ENCODE assay signal across 8 mouse cellular contexts in the genomic region with DNA sequence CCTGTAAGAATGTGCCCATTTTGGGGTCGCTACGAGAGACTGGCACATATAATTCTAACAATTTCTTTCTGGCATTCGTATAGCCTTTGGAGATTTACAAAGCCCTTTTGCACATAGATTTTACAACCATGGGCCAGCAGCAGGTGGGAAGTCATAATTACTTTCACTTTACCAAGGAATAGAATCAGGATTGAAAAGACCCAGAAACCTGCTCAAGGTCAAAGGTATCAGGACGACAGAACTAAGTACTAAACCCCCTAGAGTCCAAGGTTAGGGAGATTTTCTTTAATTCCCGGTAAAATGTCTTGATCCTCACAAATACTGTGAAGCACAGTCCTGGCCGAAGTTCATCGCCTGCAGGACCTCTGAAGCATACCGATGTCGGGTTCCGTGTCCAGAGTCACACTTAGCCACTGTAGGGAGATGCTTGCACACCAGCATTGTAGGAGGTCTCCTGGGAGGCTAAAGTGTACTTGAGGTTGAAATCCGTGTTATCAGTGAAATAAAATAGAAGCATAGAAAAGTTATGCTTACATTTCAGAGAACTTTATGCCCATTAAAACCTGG. TPM values are rescaled to one million over a fixed set of nuclear protein-coding genes. Genes with fewer than 3 reads are reported as not detected.
DNase-seq lines count a peak whose midpoint lies in the region; ATAC-seq lines count a peak whose summit lies in the region.

No protein-coding gene starts in this region.

- H3K27me3 ChIP-seq in erythroblast, embryonic 14.5 days (ENCODE audit: control insufficient read depth) = peaks cover 15% of the 10 kb centered on the region
- H3K27me3 ChIP-seq in embryonic facial prominence, embryonic 10.5 days (replicated peaks; ENCODE audit: low read depth, poor library complexity, severe bottlenecking) = no peaks in the 10 kb centered on the region
- no peaks in the 10 kb centered on the region for H3K27me3 ChIP-seq in hindbrain, embryonic 15.5 days
- H3K27me3 ChIP-seq in liver, embryonic 11.5 days (replicated peaks; ENCODE audit: control insufficient read depth, insufficient read depth, low read length) = peaks cover 4% of the 10 kb centered on the region
- no peaks in the 10 kb centered on the region for H3K27me3 ChIP-seq in stomach, embryonic 15.5 days (replicated peaks)

- H3K36me3 ChIP-seq in erythroblast, embryonic 14.5 days (ENCODE audit: control insufficient read depth) = no peaks in the 10 kb centered on the region
- no peaks in the 10 kb centered on the region for H3K36me3 ChIP-seq in embryonic facial prominence, embryonic 10.5 days (replicated peaks)
- no peaks in the 10 kb centered on the region for H3K36me3 ChIP-seq in hindbrain, embryonic 15.5 days
- H3K36me3 ChIP-seq in liver, embryonic 11.5 days (ENCODE audit: control insufficient read depth, insufficient read depth, low read length) = no peaks in the 10 kb centered on the region
- no peaks in the 10 kb centered on the region for H3K36me3 ChIP-seq in stomach, embryonic 15.5 days

- 44% methylated on average over 11 of the region's 11 CpGs for WGBS in embryonic facial prominence, embryonic 10.5 days
- 32% methylated on average over 11 of the region's 11 CpGs for WGBS in hindbrain, embryonic 15.5 days
- WGBS in liver, embryonic 11.5 days = 35% methylated on average over 11 of the region's 11 CpGs
- 24% methylated on average over 11 of the region's 11 CpGs for whole genome bisulfite sequencing in stomach, embryonic 15.5 days

- no peaks in the 10 kb centered on the region; the same call in 1 of the 2 replicates for H3K4me1 ChIP-seq in erythroblast, embryonic 14.5 days (ENCODE audit: control insufficient read depth)
- H3K4me1 ChIP-seq in embryonic facial prominence, embryonic 10.5 days = peaks cover 32% of the 10 kb centered on the region
- H3K4me1 ChIP-seq in hindbrain, embryonic 15.5 days (replicated peaks) = peaks cover 15% of the 10 kb centered on the region
- H3K4me1 ChIP-seq in liver, embryonic 11.5 days (replicated peaks; ENCODE audit: control insufficient read depth, insufficient read depth, low read length) = no peaks in the 10 kb centered on the region; the same call in 1 of the 2 replicates
- H3K4me1 ChIP-seq in stomach, embryonic 15.5 days = peaks cover 21% of the 10 kb centered on the region

- peak overlapping the region; percentile 52 for H3K4me3 ChIP-seq in erythroblast, embryonic 14.5 days (replicated peaks)
- H3K4me3 ChIP-seq in embryonic facial prominence, embryonic 10.5 days = peak overlapping the region; percentile 55
- H3K4me3 ChIP-seq in hindbrain, embryonic 15.5 days = peak overlapping the region; percentile 37
- peak overlapping the region; percentile 45 for H3K4me3 ChIP-seq in liver, embryonic 11.5 days (ENCODE audit: low read depth, low read length)
- peak overlapping the region; percentile 42 for H3K4me3 ChIP-seq in stomach, embryonic 15.5 days (replicated peaks)

- no peak for DNase-seq in embryonic facial prominence, embryonic 10.5 days (ENCODE audit: low spot score)
- no peak for DNase-seq in liver, embryonic 11.5 days (ENCODE audit: low spot score)
- DNase-seq in right cerebral cortex, postnatal 36 days (ENCODE audit: low spot score in 2 of 2) = no peak
- no peak for DNase-seq in frontal cortex, postnatal 10 days (ENCODE audit: low spot score in 2 of 2)

- H3K9me3 ChIP-seq in erythroblast, embryonic 14.5 days (ENCODE audit: control insufficient read depth, low read length) = no peaks in the 10 kb centered on the region
- H3K9me3 ChIP-seq in embryonic facial prominence, embryonic 10.5 days = no peaks in the 10 kb centered on the region
- no peaks in the 10 kb centered on the region for H3K9me3 ChIP-seq in hindbrain, embryonic 15.5 days
- no peaks in the 10 kb centered on the region for H3K9me3 ChIP-seq in liver, embryonic 11.5 days (ENCODE audit: control insufficient read depth, low read length)
- no peaks in the 10 kb centered on the region for H3K9me3 ChIP-seq in stomach, embryonic 15.5 days

- H3K27ac ChIP-seq in embryonic facial prominence, embryonic 10.5 days (replicated peaks) = peak overlapping the region; percentile 83
- peak overlapping the region; percentile 71; the same call in 1 of the 2 replicates for H3K27ac ChIP-seq in hindbrain, embryonic 15.5 days (replicated peaks)
- H3K27ac ChIP-seq in liver, embryonic 11.5 days (ENCODE audit: low read depth, low read length) = no peak overlapping the region
- H3K27ac ChIP-seq in stomach, embryonic 15.5 days = peak overlapping the region; percentile 81

- H3K4me2 ChIP-seq in hindbrain, embryonic 15.5 days = peak overlapping the region; percentile 71
- H3K4me2 ChIP-seq in liver, embryonic 11.5 days = peak overlapping the region; percentile 69
- peak overlapping the region; percentile 72 for H3K4me2 ChIP-seq in stomach, embryonic 15.5 days

- H3K9ac ChIP-seq in hindbrain, embryonic 15.5 days = no peak overlapping the region
- peak overlapping the region; percentile 21 for H3K9ac ChIP-seq in liver, embryonic 11.5 days (ENCODE audit: low read depth, low read length)
- peak overlapping the region; percentile 10; the same call in 1 of the 2 replicates for H3K9ac ChIP-seq in stomach, embryonic 15.5 days

- no peak for ATAC-seq in erythroblast, adult 5-6 weeks (replicated peaks; ENCODE audit: low FRiP score, poor library complexity, severe bottlenecking)
- ATAC-seq in hindbrain, embryonic 15.5 days (ENCODE audit: low FRiP score, low read depth) = peak; percentile 6; the same call in 1 of the 2 replicates
- no peak for ATAC-seq in liver, embryonic 11.5 days (replicated peaks; ENCODE audit: low FRiP score)
- ATAC-seq in stomach, embryonic 15.5 days (ENCODE audit: insufficient read depth, low FRiP score, low read depth) = no peak

RNA-seq across cellular contexts. Expression of gene Tmem238l, which starts 28.8 kb away (rescaled TPM):
- polyA plus RNA-seq in erythroblast, embryonic 14.5 days (2012) = not detected in 2 replicates
- total RNA-seq in erythroblast, adult 5-6 weeks (2015; ENCODE audit: low replicate concordance) = not detected in 2 replicates
- not detected in 2 replicates for total RNA-seq in erythroblast, adult 5-6 weeks (2017; ENCODE audit: low replicate concordance)
- polyA plus RNA-seq in embryonic facial prominence, embryonic 10.5 days (2016; fragmentation: Nextera tagmentation; extraction: Ambion mirVana) = not detected in 2 replicates
- not detected in 2 replicates for polyA plus RNA-seq in hindbrain, embryonic 15.5 days (2015; fragmentation: Nextera tagmentation; extraction: Ambion mirVana)
- polyA plus RNA-seq in liver, embryonic 11.5 days (2014; fragmentation: Nextera tagmentation; extraction: Ambion mirVana) = not detected in 2 replicates
- 0.57 and 0.77 TPM in 2 replicates for polyA plus RNA-seq in stomach, embryonic 15.5 days (2015; fragmentation: Nextera tagmentation; extraction: Ambion mirVana)

RNA-seq across cellular contexts. Expression of gene Tmem220, which starts 39.7 kb away (rescaled TPM):
- not detected in 2 replicates for polyA plus RNA-seq in erythroblast, embryonic 14.5 days (2012)
- total RNA-seq in erythroblast, adult 5-6 weeks (2015; ENCODE audit: low replicate concordance) = not detected in 2 replicates
- total RNA-seq in erythroblast, adult 5-6 weeks (2017; ENCODE audit: low replicate concordance) = not detected in 2 replicates
- polyA plus RNA-seq in embryonic facial prominence, embryonic 10.5 days (2016; fragmentation: Nextera tagmentation; extraction: Ambion mirVana) = 0.69 and 1.2 TPM in 2 replicates
- 0.34 and 0.67 TPM in 2 replicates for polyA plus RNA-seq in hindbrain, embryonic 15.5 days (2015; fragmentation: Nextera tagmentation; extraction: Ambion mirVana)
- polyA plus RNA-seq in liver, embryonic 11.5 days (2014; fragmentation: Nextera tagmentation; extraction: Ambion mirVana) = 1.8 and 1.9 TPM in 2 replicates
- polyA plus RNA-seq in stomach, embryonic 15.5 days (2015; fragmentation: Nextera tagmentation; extraction: Ambion mirVana) = 1.7 and 2.5 TPM in 2 replicates
